Mouse (Mus musculus): ENCODE results near the gene Foxp1.

- TF ChIP-seq CTCF (IDR thresholded peaks at IDR 0.05; ENCODE audit: low read depth, low read length) (no peak), TAL1 (conservative IDR thresholded peaks at IDR 0.05; ENCODE audit: low read depth, low read length) (no peak), GATA1 (IDR thresholded peaks at IDR 0.05; ENCODE audit: borderline replicate concordance, low read length) (no peak), GATA2 (IDR thresholded peaks at IDR 0.05; ENCODE audit: borderline replicate concordance, low read depth, low read length) (no peak), POLR2AphosphoS5 (IDR thresholded peaks at IDR 0.05; ENCODE audit: insufficient replicate concordance, low read depth, low read length) (no peak)
Measured at GRCm38 (mm10) chr6:99029438-99029837, 493.1 kb downstream of the Foxp1 start.

All from G1E (cell line).